Comparison of ENCODE assay signal across 8 mouse cellular contexts in the genomic region with DNA sequence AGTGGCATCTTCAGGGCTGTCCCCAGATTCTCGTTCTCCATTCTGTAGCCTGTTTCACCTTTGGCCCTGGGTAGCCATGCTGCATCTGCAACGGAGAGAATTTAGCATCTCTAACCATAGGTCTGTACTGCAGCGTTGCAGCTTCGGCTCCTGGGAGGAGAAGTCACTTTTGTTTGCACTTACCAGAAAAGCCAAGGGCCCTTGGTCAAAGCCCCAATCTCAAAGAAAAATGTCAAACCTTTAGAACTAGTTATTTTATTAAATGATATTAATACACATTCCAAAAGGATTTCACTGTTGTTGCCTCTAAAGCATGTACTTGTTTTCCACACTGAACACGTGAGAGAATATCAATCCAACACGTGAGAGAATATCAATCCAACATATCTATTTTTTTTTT. TPM values are rescaled to one million over a fixed set of nuclear protein-coding genes. Genes with fewer than 3 reads are reported as not detected.
DNase-seq lines count a peak whose midpoint lies in the region; ATAC-seq and TF ChIP-seq lines count a peak whose summit lies in the region.

A gene (minus strand): TSS at position 101 of the 400 bp plus-strand sequence.

- no peak within 1 kb of the TSS for H3K9ac ChIP-seq in heart, embryonic 11.5 days (ENCODE audit: low read depth, low read length)
- H3K9ac ChIP-seq in midbrain, embryonic 15.5 days = no peak within 1 kb of the TSS

- H3K4me2 ChIP-seq in heart, embryonic 11.5 days = no peak within 1 kb of the TSS
- no peak within 1 kb of the TSS for H3K4me2 ChIP-seq in midbrain, embryonic 15.5 days

- no peaks in the 10 kb centered on the region for H3K9me3 ChIP-seq in heart, embryonic 11.5 days (replicated peaks; ENCODE audit: control insufficient read depth, low read length)
- no peaks in the 10 kb centered on the region for H3K9me3 ChIP-seq in midbrain, embryonic 15.5 days

- no peak for TF ChIP-seq POLR2A in cortical plate, adult 2 months (IDR thresholded peaks at IDR 0.05; ENCODE audit: extremely low read depth, insufficient read depth, low read length)

- TF ChIP-seq CTCF in left cerebral cortex, adult 2 months (IDR thresholded peaks at IDR 0.05) = no peak
- TF ChIP-seq CTCF in cortical plate, adult 2 months (IDR thresholded peaks at IDR 0.05; ENCODE audit: extremely low read depth, insufficient read depth, low read length) = no peak

- H3K27ac ChIP-seq in left cerebral cortex, adult 2 months = no peak within 1 kb of the TSS
- H3K27ac ChIP-seq in cortical plate, adult 2 months (ENCODE audit: insufficient read depth, low read length) = no peak within 1 kb of the TSS
- H3K27ac ChIP-seq in heart, embryonic 11.5 days (ENCODE audit: low read depth, low read length) = no peak within 1 kb of the TSS
- no peak within 1 kb of the TSS for H3K27ac ChIP-seq in midbrain, embryonic 15.5 days

- H3K4me1 ChIP-seq in cortical plate, adult 2 months (ENCODE audit: control insufficient read depth, insufficient read depth, low read length) = no peaks in the 10 kb centered on the region
- H3K4me1 ChIP-seq in heart, embryonic 11.5 days (ENCODE audit: control insufficient read depth, insufficient read depth, low read length) = peaks cover 4% of the 10 kb centered on the region; the same call in 1 of the 2 replicates
- no peaks in the 10 kb centered on the region for H3K4me1 ChIP-seq in midbrain, embryonic 15.5 days

- DNase-seq in left cerebral cortex, adult 2 months (ENCODE audit: extremely low spot score in 1 of 2, low spot score in 2 of 2) = no peak
- no peak for DNase-seq in left cerebral cortex, adult 9 months (ENCODE audit: low spot score in 2 of 2)
- no peak for DNase-seq in layer of hippocampus, postnatal 36 days
- no peak for DNase-seq in spleen, adult 18-20 months
- DNase-seq in cerebellum, postnatal 14 days = no peak

- H3K4me3 ChIP-seq in left cerebral cortex, adult 2 months = no peak within 1 kb of the TSS
- H3K4me3 ChIP-seq in cortical plate, adult 2 months (ENCODE audit: insufficient read depth, low read length) = no peak within 1 kb of the TSS
- no peak within 1 kb of the TSS for H3K4me3 ChIP-seq in heart, embryonic 11.5 days (ENCODE audit: low read depth, low read length)
- H3K4me3 ChIP-seq in midbrain, embryonic 15.5 days = no peak within 1 kb of the TSS

- ATAC-seq in heart, embryonic 11.5 days (replicated peaks; ENCODE audit: insufficient number of reproducible peaks, low FRiP score, low TSS enrichment) = no peak
- ATAC-seq in midbrain, embryonic 15.5 days (replicated peaks) = no peak

- H3K27me3 ChIP-seq in heart, embryonic 11.5 days (ENCODE audit: control insufficient read depth, insufficient read depth, low read length) = no peaks in the 10 kb centered on the region
- H3K27me3 ChIP-seq in midbrain, embryonic 15.5 days (replicated peaks) = no peaks in the 10 kb centered on the region

- H3K36me3 ChIP-seq in heart, embryonic 11.5 days (ENCODE audit: control insufficient read depth, insufficient read depth, low read length) = peaks cover 13% of the 10 kb centered on the region
- H3K36me3 ChIP-seq in midbrain, embryonic 15.5 days (replicated peaks) = peaks cover 15% of the 10 kb centered on the region

- WGBS in heart, embryonic 11.5 days (ENCODE audit: insufficient replicate concordance) = 86% methylated on average over 6 of the region's 6 CpGs
- 89% methylated on average over 6 of the region's 6 CpGs for WGBS in midbrain, embryonic 15.5 days

- intact Hi-C loops in left cerebral cortex, adult 2 months (cut with DNase I) = no loop called here

RNA-seq across cellular contexts. Expression of the gene that starts here (rescaled TPM):
- 10 to 100 TPM; 43.5 to 43.8 TPM for total RNA-seq in left cerebral cortex, adult 2 months (2021)
- 38.6 and 39.3 TPM in 2 replicates for polyA plus RNA-seq in cortical plate, adult 2 months (2012; rRNA removed)
- 42.2 and 46.1 TPM in 2 replicates for polyA plus RNA-seq in heart, embryonic 11.5 days (2014; fragmentation: Nextera tagmentation; extraction: Ambion mirVana)
- total RNA-seq in layer of hippocampus, postnatal 36 days (2021) = 10 to 100 TPM; 39.4 to 51.2 TPM
- polyA plus RNA-seq in midbrain, embryonic 15.5 days (2015; fragmentation: Nextera tagmentation; extraction: Ambion mirVana) = 49.2 and 51.1 TPM in 2 replicates
